Mouse (Mus musculus) CH12.LX (cell line): Measurements from ENCODE around the gene E330017A01Rik. TPM values are rescaled to one million over a fixed set of nuclear protein-coding genes. Genes with fewer than 3 reads are reported as not detected.
A peak's percentile ranks its signal among the peaks of the same experiment; 100 is the strongest.

Experiments used
- DNase-seq: peaks from one replicate; pipeline ENCODE4 v3.0.0-alpha.2; 2013; ENCODE audit errors: extremely low read depth
- H3K27ac ChIP-seq: 2 replicates; pipeline ENCODE4 v1.5.1; 2012; ENCODE audit warnings: low read depth, mild to moderate bottlenecking, control low read depth, moderate library complexity; ENCODE audit not compliant: insufficient read depth
- H3K27me3 ChIP-seq: replicated peaks from 2 replicates; pipeline ENCODE3; 2012; ENCODE audit warnings: inconsistent platforms
- H3K36me3 ChIP-seq, 2 experiments: replicated peaks in 1 of 2; 2 replicates each; pipeline versions ENCODE3 to v1.6.1; 2012; ENCODE audit warnings: inconsistent platforms in 1 of 2, low read length in 1 of 2, mild to moderate bottlenecking in 1 of 2, mixed read lengths in 1 of 2, moderate library complexity in 1 of 2; ENCODE audit not compliant: control insufficient read depth in 1 of 2, insufficient read depth in 1 of 2
- H3K4me1 ChIP-seq, 2 experiments: 2 replicates each; pipeline ENCODE4 v1.6.1; 2012; ENCODE audit warnings: inconsistent platforms in 1 of 2, moderate library complexity in 1 of 2; ENCODE audit not compliant: insufficient read depth in 2 of 2, control insufficient read depth in 1 of 2
- H3K4me2 ChIP-seq: 2 replicates; pipeline ENCODE4 v1.6.1; 2012; ENCODE audit warnings: low read depth, mild to moderate bottlenecking, control low read depth; ENCODE audit not compliant: poor library complexity, insufficient read depth, severe bottlenecking
- H3K4me3 ChIP-seq, 3 experiments: fragments of 150-350 bp in 1 of 3; sonication (generic) in 1 of 3; replicated peaks in 1 of 3; 2 replicates each; pipeline versions ENCODE3 to v1.5.1; 2011 to 2012; ENCODE audit warnings: low read depth in 2 of 3, low read length in 2 of 3, mild to moderate bottlenecking in 2 of 3, moderate library complexity in 2 of 3, control low read depth in 1 of 3, improper control_type of control experiment in 1 of 3, inconsistent platforms in 1 of 3, mixed read lengths in 1 of 3; ENCODE audit not compliant: poor library complexity in 1 of 3
- H3K79me2 ChIP-seq: replicated peaks from 2 replicates; pipeline ENCODE4 v1.6.1; 2012; ENCODE audit warnings: mild to moderate bottlenecking, moderate library complexity; ENCODE audit not compliant: control insufficient read depth, poor library complexity, insufficient read depth, severe bottlenecking; ENCODE audit errors: extremely low read depth
- H3K9ac ChIP-seq: 2 replicates; pipeline ENCODE4 v1.6.1; 2012; ENCODE audit warnings: low read depth, mild to moderate bottlenecking, control low read depth, moderate library complexity; ENCODE audit not compliant: insufficient read depth
- H3K9me3 ChIP-seq: replicated peaks from 2 replicates; pipeline ENCODE3; 2012; ENCODE audit warnings: low read length, inconsistent platforms, mixed read lengths
- CHD1 ChIP-seq: IDR thresholded peaks from 2 replicates; pipeline ENCODE4 v1.6.1; 2012; ENCODE audit warnings: low read depth, low read length, improper control_type of control experiment, inconsistent platforms
- CHD2 ChIP-seq: IDR thresholded peaks from 2 replicates; pipeline ENCODE4 v1.6.1; 2011; ENCODE audit warnings: low read length, improper control_type of control experiment
- CTCF ChIP-seq, 2 experiments: IDR thresholded peaks in 1 of 2; conservative IDR thresholded peaks in 1 of 2; 2 replicates each; pipeline ENCODE4 v1.5.1; 2011 to 2012; ENCODE audit warnings: low read depth in 2 of 2, low read length in 2 of 2, improper control_type of control experiment in 1 of 2, inconsistent platforms in 1 of 2, mild to moderate bottlenecking in 1 of 2, moderate library complexity in 1 of 2
- E2F4 ChIP-seq: IDR thresholded peaks from 2 replicates; pipeline ENCODE4 v1.6.1; 2011; ENCODE audit warnings: low read depth, low read length, improper control_type of control experiment; ENCODE audit not compliant: insufficient replicate concordance
- ELF1 ChIP-seq: IDR thresholded peaks from 2 replicates; pipeline ENCODE4 v1.6.1; 2014; ENCODE audit warnings: low read depth, mild to moderate bottlenecking, inconsistent platforms, low read length, improper control_type of control experiment
- GABPA ChIP-seq: IDR thresholded peaks from 2 replicates; pipeline ENCODE4 v1.6.1; 2012; ENCODE audit warnings: low read depth, low read length, improper control_type of control experiment, inconsistent platforms; ENCODE audit not compliant: insufficient replicate concordance
- HCFC1 ChIP-seq: IDR thresholded peaks from 2 replicates; pipeline ENCODE4 v1.6.1; 2012; ENCODE audit warnings: low read depth, mild to moderate bottlenecking, inconsistent platforms, low read length, improper control_type of control experiment
- JUN ChIP-seq: IDR thresholded peaks from 2 replicates; pipeline ENCODE4 v1.6.1; 2011; ENCODE audit warnings: low read depth, mild to moderate bottlenecking, low read length, improper control_type of control experiment, moderate library complexity; ENCODE audit not compliant: insufficient read depth
- JUND ChIP-seq: conservative IDR thresholded peaks from 2 replicates; pipeline ENCODE4 v1.6.1; 2011; ENCODE audit warnings: low read depth, low read length, improper control_type of control experiment
- MAFK ChIP-seq: IDR thresholded peaks from 2 replicates; pipeline ENCODE4 v1.6.1; 2011; ENCODE audit warnings: low read length, improper control_type of control experiment; ENCODE audit not compliant: insufficient replicate concordance
- MAX ChIP-seq: IDR thresholded peaks from 2 replicates; pipeline ENCODE4 v1.6.1; 2011; ENCODE audit warnings: low read length, improper control_type of control experiment
- MAZ ChIP-seq: IDR thresholded peaks from 2 replicates; pipeline ENCODE4 v1.6.1; 2012; ENCODE audit warnings: low read depth, mild to moderate bottlenecking, inconsistent platforms, low read length, improper control_type of control experiment, moderate library complexity
- MEF2A ChIP-seq: IDR thresholded peaks from 2 replicates; pipeline ENCODE4 v1.6.1; 2014; ENCODE audit warnings: low read depth, mild to moderate bottlenecking, inconsistent platforms, low read length, improper control_type of control experiment, borderline replicate concordance
- MYC ChIP-seq: IDR thresholded peaks from 2 replicates; pipeline ENCODE4 v1.6.1; 2011; ENCODE audit warnings: low read depth, mild to moderate bottlenecking, improper control_type of control experiment, low read length
- NRF1 ChIP-seq: IDR thresholded peaks from 2 replicates; pipeline ENCODE4 v1.6.1; 2014; ENCODE audit warnings: low read depth, mild to moderate bottlenecking, inconsistent platforms, low read length, improper control_type of control experiment, moderate library complexity
- PAX5 ChIP-seq: IDR thresholded peaks from 2 replicates; pipeline ENCODE4 v1.6.1; 2012; ENCODE audit warnings: low read length, inconsistent platforms, mixed read lengths
- POLR2A ChIP-seq: IDR thresholded peaks from 2 replicates; pipeline ENCODE4 v1.6.1; 2011; ENCODE audit warnings: low read depth, mild to moderate bottlenecking, improper control_type of control experiment, low read length
- RCOR1 ChIP-seq: conservative IDR thresholded peaks from 2 replicates; pipeline ENCODE4 v1.6.1; 2012; ENCODE audit warnings: low read depth, mild to moderate bottlenecking, inconsistent platforms, low read length, improper control_type of control experiment
- SIN3A ChIP-seq: IDR thresholded peaks from 2 replicates; pipeline ENCODE4 v1.6.1; 2012; ENCODE audit warnings: low read length, improper control_type of control experiment, inconsistent platforms
- SMC3 ChIP-seq: IDR thresholded peaks from 2 replicates; pipeline ENCODE4 v1.6.1; 2011; ENCODE audit warnings: low read depth, low read length, improper control_type of control experiment
- TCF12 ChIP-seq: IDR thresholded peaks from 2 replicates; pipeline ENCODE4 v1.6.1; 2014; ENCODE audit warnings: low read depth, mild to moderate bottlenecking, inconsistent platforms, low read length, improper control_type of control experiment
- USF2 ChIP-seq: conservative IDR thresholded peaks from 2 replicates; pipeline ENCODE4 v1.6.1; 2011; ENCODE audit warnings: low read depth, low read length, improper control_type of control experiment
- ZC3H11A ChIP-seq: IDR thresholded peaks from 2 replicates; pipeline ENCODE4 v1.6.1; 2012; ENCODE audit warnings: low read depth, mild to moderate bottlenecking, inconsistent platforms, low read length, improper control_type of control experiment
- ZNF384 ChIP-seq: IDR thresholded peaks from 2 replicates; pipeline ENCODE4 v1.6.1; 2012; ENCODE audit warnings: low read depth, low read length, improper control_type of control experiment, inconsistent platforms
- dilution Hi-C: fragments of 300-500 bp; cut with MboI; formaldehyde crosslinking; loops from 2 replicates; pipeline ENCODE4 v1.14.3; 2020; ENCODE audit warnings: low sequenced_read_pairs; ENCODE audit not compliant: extremely low pct_unique_long_range_greater_than_20kb, extremely low pct_ligation_motif_present
- in situ Hi-C: fragments of 300-500 bp; cut with MboI; formaldehyde crosslinking; loops from 3 replicates; pipeline ENCODE4 v1.14.3; 2019; ENCODE audit warnings: low sequenced_read_pairs, low pct_ligation_motif_present, low pct_unique_long_range_greater_than_20kb, mixed read lengths
- polyA plus RNA-seq: library from polyadenylated mRNA; unstranded; fragments of >175 nt; gene quantifications from 2 replicates; pipeline ENCODE4 v1.2.1, GENCODE M21; 2012; ENCODE audit warnings: low read depth; ENCODE audit not compliant: insufficient read length
- total RNA-seq, 2 experiments: library from RNA; depleted of rRNA; stranded (reverse); fragments of 300-350 nt in 1 of 2; fragments of >200 nt in 1 of 2; gene quantifications; 2 replicates each; pipeline ENCODE4 v1.2.3; 2012 to 2014

E330017A01Rik gene
- total and polyA plus RNA-seq, 3 experiments, result 0.21 TPM; not detected in 2

DNA sequence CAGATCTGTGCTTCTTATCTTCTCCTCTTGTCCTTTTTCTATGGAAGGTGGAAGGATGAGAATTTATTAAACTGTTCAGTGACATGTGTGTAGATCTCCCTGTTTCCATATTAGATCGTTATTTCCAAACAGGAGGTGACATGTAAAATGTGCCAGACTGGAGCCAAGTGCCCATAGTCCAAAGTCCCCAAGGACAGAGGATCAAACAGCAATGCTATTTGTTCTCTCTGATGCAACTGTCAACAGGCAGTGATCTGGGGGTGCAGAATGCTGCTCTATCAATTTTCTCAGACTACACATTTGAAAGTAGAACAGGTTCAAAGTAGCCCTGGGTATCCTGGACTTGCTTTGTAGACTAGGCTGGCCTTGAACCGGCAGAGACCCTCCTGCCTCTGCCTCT, 25.3 kb upstream of the E330017A01Rik start:
- Histone ChIP-seq H3K79me2 (no peaks in the 10 kb centered on the region), H3K9ac (no peak overlapping the region), H3K4me1 (no peaks in the 10 kb centered on the region), H3K36me3 (no peaks in the 10 kb centered on the region), H3K27ac (no peak overlapping the region), H3K27me3 (no peaks in the 10 kb centered on the region), H3K4me3 (no peak overlapping the region), H3K4me2 (no peak overlapping the region), H3K9me3 (no peaks in the 10 kb centered on the region)
- dilution Hi-C loops (no loop called here), in situ Hi-C loops (loop anchor here (5.0 to 25.0 kb wide), 4 partner anchors 212 to 1002 kb away; partner anchors contain the start of gene Gabrr3)
- TF ChIP-seq CHD2 (no peak), CTCF (conservative IDR thresholded peaks at IDR 0.05 in 1 of 2, IDR thresholded peaks at IDR 0.05 in 1 of 2; ENCODE audit: low read depth in 2 of 2, low read length in 2 of 2) (no peak), GABPA (no peak), PAX5 (no peak), E2F4 (no peak), ELF1 (no peak), HCFC1 (no peak), MEF2A (no peak), USF2 (no peak), MAZ (no peak), JUN (no peak), NRF1 (no peak), MAX (no peak), RCOR1 (no peak), ZNF384 (no peak), TCF12 (no peak)
- DNase-seq, result no peak

DNA sequence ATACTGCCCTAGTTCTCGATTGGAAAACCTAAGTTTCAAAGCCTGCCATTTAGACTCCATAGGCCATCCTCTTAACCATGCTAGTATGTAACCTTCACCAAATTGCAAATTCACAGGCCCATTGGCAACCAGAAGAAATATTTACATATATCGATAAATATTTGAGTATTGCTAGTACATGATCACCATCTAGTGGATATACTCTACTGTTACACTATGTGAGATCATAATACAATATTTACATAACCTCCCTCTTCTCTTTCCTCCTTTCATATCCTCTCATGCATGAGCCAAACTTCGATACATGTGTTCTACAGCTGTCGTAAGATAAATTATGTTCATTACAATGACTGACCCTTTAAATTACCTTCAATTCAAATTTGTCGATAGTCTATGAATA, 24.5 kb upstream of the E330017A01Rik start:
- dilution Hi-C loops (no loop called here), in situ Hi-C loops (loop anchor here (5.0 to 25.0 kb wide), 4 partner anchors 211 to 1001 kb away; partner anchors contain the start of gene Gabrr3)
- no peak overlapping the region for H3K27ac ChIP-seq
- H3K79me2 ChIP-seq, result no peaks in the 10 kb centered on the region
- H3K4me2 ChIP-seq, result no peak overlapping the region
- no peaks in the 10 kb centered on the region for H3K36me3 ChIP-seq
- TF ChIP-seq MAX (no peak), TCF12 (no peak), MYC (0 out of 2 replicates have a peak, but pooled peaks have one; percentile 48), ZC3H11A (peak; percentile 90), E2F4 (0 out of 2 replicates have a peak, but pooled peaks have one; percentile 56), MAFK (no peak), NRF1 (no peak), HCFC1 (no peak), RCOR1 (no peak), ZNF384 (no peak), CHD1 (no peak), SIN3A (0 out of 2 replicates have a peak, but pooled peaks have one; percentile 34), CTCF (conservative IDR thresholded peaks at IDR 0.05 in 1 of 2, IDR thresholded peaks at IDR 0.05 in 1 of 2; ENCODE audit: low read depth in 2 of 2, low read length in 2 of 2) (peak in 1 of 2 experiments; percentile 92; a peak in 3 of 4 replicates), POLR2A (no peak), SMC3 (peak; percentile 94), JUND (peak; percentile 72)
- H3K4me3 ChIP-seq, result no peak overlapping the region
- no peak overlapping the region for H3K9ac ChIP-seq
- H3K9me3 ChIP-seq, result no peaks in the 10 kb centered on the region
- H3K4me1 ChIP-seq, result no peaks in the 10 kb centered on the region
- no peaks in the 10 kb centered on the region for H3K27me3 ChIP-seq
- peak; percentile 54 for DNase-seq
